Mouse (Mus musculus): ENCODE results near the gene Mstn.
A peak's percentile ranks its signal among the peaks of the same experiment; 100 is the strongest.

The Mstn gene

GRCm38 (mm10) chr1:53061340-53061739 is at the start of gene Mstn:
Gene Mstn, plus strand, starts transcription at chr1:53061640.
- no peak for DNase-seq

GRCm38 (mm10) chr1:53014716-53015115 is 46.7 kb upstream of the Mstn start:
- no peak for DNase-seq

GRCm38 (mm10) chr1:53015606-53016005 is 45.8 kb upstream of the Mstn start:
- DNase-seq = no peak

GRCm38 (mm10) chr1:53018746-53019505 is 42.5 kb upstream of the Mstn start:
- no peak for DNase-seq

GRCm38 (mm10) chr1:53020079-53020478 is 41.4 kb upstream of the Mstn start, which contains the start of gene 1700019D03Rik:
Gene 1700019D03Rik, minus strand, starts transcription at chr1:53020179.
- DNase-seq = no peak

GRCm38 (mm10) chr1:53032550-53032949 is 28.9 kb upstream of the Mstn start:
- no peak for DNase-seq

- DNase-seq = no peak
Observed at GRCm38 (mm10) chr1:53037443-53037871, 24.0 kb upstream of the Mstn start.

- DNase-seq = no peak
Observed at GRCm38 (mm10) chr1:53049763-53050427, 11.5 kb upstream of the Mstn start.

GRCm38 (mm10) chr1:53053087-53054022 is 8.1 kb upstream of the Mstn start:
- peak in 1 of 2 experiments; percentile 15 for DNase-seq

GRCm38 (mm10) chr1:53059106-53059505 is 2.3 kb upstream of the Mstn start:
- DNase-seq = no peak

- no peak for DNase-seq
Observed at GRCm38 (mm10) chr1:53060499-53060898, 941 bp upstream of the Mstn start.

GRCm38 (mm10) chr1:53061871-53062608 is 600 bp downstream of the Mstn start:
- DNase-seq = no peak

- DNase-seq = no peak
Observed at GRCm38 (mm10) chr1:53063921-53064320, 2.5 kb downstream of the Mstn start.

- DNase-seq = no peak
Observed at GRCm38 (mm10) chr1:53069726-53070514, 8.5 kb downstream of the Mstn start.

- DNase-seq = no peak
Observed at GRCm38 (mm10) chr1:53070664-53071175, 9.3 kb downstream of the Mstn start.

GRCm38 (mm10) chr1:53076656-53077055 is 15.2 kb downstream of the Mstn start:
- DNase-seq = no peak

GRCm38 (mm10) chr1:53079876-53080275 is 18.4 kb downstream of the Mstn start:
- DNase-seq = no peak

GRCm38 (mm10) chr1:53080603-53081002 is 19.2 kb downstream of the Mstn start:
- DNase-seq = no peak

GRCm38 (mm10) chr1:53085256-53085655 is 23.8 kb downstream of the Mstn start:
- DNase-seq = no peak

GRCm38 (mm10) chr1:53085991-53086390 is 24.6 kb downstream of the Mstn start:
- no peak for DNase-seq

GRCm38 (mm10) chr1:53093180-53093579 is 31.7 kb downstream of the Mstn start:
- DNase-seq = no peak

Measured in thymus, adult 18-20 months (tissue).